Mouse (Mus musculus): ENCODE data around the gene Adrm1.

DNA sequence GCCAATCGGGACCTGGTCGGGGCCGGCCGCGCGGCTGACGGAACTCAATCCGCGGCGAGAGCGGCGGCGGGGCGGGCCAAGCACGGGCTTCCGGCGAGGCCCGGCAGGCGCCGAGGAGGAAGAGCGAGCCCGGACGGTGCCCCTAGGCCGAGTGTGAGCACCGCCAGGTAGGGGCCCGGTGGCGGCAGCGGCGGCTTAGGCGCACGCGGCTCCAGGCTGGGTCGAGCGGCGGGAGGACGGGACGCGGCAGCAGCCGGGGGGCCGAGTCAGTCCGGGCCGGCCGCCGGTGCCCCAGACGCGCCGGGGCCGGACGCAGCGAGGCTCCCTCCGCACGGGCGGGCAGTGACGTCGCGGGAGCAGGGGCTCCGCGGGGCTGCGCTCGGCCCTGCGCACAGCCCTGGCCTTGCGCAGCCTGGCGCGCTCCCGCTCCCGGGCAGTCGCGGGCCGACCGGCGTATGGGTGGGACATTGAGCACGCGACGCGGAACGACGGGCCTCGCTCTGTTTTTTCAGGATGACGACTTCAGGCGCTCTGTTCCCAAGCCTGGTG lies 311 bp downstream of the Adrm1 start:
- no peak for TF ChIP-seq CTCF (IDR thresholded peaks at IDR 0.05; ENCODE audit: extremely low read depth, insufficient read depth, insufficient read length, insufficient replicate concordance)
- peak; percentile 79 for TF ChIP-seq POLR2A (IDR thresholded peaks at IDR 0.05; ENCODE audit: low read depth, low read length)
